Mouse (Mus musculus) ovary, postnatal 10 days (tissue): ENCODE measurements around the gene Arsg.

ENCODE experiments used
- DNase-seq: peaks from one replicate; pipeline ENCODE4 v3.0.0; 2022; ENCODE audit warnings: low spot score

Gene Arsg

DNA sequence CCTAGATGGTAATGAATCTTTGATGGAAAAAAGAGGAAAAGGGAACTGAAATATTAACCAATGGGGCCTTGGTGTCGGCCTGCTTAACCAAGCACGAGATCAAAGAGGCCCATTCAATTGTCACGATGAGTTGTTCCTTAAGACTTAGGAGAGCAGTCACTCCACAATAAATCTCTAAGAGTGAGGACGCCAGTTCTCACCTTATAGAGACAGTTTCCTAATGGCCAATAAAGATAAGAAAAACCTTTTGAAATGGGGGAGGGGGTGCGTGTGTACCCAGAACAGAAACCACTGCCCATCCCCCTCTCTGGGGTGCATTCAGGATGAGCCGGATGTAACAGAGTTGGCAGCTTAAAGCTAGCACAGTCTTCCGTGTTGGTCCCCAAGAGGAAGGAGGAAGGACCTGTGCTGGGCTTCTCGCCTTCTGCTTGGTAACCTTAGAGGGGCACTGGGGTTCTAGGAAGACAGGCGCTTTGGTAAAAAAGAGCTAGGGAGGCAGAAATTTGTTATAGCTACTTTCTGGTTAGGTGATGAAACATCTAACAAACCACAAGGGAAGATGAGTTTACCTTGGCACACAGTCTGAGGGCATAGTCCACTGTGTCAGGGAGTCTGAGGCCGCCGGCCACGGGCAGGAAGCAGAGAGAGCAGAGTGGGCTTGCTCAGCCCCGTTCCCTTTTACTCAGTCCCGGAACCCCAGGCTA is 22.7 kb downstream of the Arsg start:
- DNase-seq = no peak

DNA sequence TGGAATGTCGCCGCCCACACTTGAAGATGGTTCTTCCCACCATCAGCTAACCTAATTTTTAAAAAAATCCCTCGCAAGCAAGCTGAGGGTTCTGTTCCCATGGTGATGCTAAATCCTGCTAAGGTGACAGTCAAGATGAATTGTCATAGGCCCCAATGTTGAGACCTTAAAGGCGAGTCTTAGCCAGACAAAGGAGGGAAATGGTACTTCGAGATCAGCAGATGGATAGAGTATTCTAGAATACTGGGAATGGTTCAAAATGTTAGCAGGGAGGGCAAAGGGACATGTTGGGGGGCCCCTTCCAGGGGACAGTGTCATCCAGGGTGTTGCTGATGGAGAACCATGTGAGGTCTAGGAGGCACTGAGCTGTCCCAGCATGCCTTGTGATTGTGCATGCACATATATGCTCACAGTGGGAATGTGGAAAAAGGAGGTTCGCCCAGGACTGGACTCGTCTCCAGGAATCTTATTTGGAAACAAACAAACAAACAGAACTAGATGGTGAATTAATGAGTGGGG is 23.4 kb downstream of the Arsg start:
- no peak for DNase-seq

DNA sequence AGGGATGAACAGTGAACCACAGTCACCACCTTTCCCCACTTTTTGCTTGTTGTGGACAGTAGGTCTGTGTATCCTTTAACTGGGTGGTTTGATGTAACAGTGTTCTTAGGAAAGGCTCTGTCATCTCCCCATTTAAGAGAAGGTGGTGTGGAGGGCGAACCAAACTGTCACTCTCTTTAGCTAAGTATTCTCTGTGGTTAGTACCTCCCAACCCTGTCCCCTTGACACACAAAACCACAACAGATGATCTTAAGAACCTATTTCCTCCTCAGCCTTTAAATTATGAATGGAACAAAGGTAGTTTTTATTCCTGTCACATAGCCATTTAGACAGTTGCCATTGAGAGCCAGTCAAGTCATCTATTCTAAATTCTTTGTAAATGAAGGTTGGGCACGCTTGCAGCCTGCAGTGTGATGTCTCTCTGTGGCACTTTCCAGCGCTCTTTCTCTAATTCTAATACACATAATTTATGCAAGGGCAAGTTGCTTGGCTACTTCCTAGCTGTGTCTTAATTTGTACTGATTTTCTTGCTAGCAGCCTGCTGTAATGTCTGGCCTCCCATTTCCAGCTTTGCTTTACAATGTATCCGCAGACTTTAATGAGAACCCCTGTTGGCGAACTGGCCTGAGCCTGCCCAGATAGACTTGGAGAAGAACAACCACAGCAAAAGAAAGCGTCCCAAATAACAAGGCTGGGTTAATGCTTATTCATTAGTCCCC is 24.0 kb downstream of the Arsg start:
- no peak for DNase-seq

DNA sequence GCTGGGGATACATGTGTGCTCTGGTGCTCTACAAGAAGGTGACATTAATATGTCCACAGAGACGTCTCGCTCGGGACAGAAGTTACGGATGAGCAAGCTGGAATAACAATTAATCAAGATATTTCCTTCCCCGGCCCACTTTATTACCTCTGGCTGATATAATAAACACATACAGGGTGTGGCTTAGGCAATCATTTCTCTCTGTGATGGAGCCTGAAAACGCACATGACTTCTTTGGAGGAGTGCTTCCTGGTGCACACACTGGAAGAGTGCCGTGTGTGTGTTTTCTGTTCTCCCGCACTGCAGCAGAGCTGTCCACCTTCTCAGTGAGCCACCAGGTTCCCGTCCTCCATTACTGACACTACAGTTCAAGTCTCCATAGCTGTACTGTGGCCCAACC is 24.8 kb downstream of the Arsg start:
- DNase-seq = no peak

GRCm38 (mm10) chr11:109500206-109500605 is 27.0 kb downstream of the Arsg start:
- no peak for DNase-seq

DNA sequence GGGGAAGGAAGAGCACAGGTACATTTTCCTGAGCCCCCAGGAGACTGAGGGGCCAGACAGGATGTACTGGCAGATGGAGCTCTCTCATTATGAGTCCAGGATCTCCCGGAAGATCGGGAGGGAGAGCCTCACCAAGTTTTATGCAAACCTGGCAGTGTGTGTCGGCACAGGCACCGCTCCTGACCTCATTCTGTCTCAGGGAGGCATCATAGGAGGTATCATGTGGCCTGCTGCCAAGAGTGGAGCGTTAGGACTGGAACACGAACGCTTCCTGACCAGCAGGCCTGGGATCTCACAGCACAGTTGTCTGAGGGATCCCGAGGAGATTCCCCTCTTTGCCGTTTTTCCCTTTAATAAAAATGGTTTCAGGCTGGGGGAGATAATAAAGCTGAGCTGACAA is 31.8 kb downstream of the Arsg start:
- no peak for DNase-seq

DNA sequence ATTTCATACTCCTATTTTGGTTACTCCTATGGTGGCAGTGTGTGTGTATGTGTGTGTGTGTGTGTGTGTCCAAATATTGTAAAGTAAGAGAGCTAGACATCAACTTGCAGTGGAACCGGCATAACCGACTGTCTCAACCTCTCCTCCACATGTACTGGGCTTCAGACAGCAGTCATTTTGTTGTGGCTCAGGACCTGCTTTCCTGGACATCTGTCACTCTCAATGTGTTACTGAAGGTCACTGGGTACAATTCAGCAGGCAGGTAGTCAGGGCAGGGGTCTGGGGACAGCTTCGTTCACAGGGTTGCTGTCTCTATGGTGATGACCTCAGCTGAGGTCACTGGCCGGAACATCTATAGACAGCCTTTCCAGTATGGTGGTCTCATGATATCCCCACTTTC is 32.6 kb downstream of the Arsg start:
- DNase-seq = no peak

DNA sequence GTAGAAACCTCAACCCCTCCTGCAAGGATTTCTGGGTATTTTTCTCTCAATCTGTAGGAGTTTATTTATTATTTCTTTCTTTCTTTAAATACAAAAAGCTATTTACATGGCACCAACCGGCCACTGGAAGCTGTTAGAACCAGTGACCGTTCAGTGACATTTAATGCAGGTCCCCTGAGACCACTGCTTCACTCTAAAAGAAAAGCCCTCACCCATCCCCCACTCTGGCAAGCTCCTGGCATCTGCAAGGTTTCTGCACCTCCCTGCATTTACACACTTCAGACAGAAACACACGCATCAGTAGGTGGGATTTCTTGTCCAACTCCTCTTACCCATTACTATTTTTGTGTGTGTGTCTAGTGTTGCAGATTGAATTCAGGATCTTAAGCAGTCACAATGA is 33.9 kb downstream of the Arsg start:
- DNase-seq = no peak

- DNase-seq = no peak
Measured at GRCm38 (mm10) chr11:109512995-109513675, 40.0 kb downstream of the Arsg start.

DNA sequence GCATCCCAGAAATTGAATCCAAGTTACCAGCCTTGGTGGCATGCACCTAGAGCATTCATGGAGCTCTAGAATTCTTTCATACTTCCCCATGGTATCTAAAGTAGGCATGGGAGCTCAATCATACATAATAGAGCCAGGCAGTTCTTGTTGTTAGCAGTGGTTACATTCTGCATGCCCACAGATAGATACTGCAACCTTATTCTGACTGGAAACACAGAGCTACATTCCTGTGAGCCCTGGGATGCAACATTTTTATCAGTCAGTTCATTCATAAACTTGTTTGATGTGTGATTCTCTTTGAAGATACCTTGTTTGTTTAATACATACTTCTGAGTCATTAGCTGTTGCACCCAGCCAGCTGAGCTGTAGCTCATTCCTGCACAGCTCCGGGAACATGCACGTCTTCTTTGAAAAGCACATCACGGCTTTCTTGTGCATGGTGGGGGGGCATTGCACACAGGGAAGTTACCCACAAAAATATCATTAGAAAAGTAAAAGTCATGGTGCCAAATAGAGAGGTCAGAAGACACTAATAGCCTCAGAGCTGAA is 41.0 kb downstream of the Arsg start:
- DNase-seq = no peak

- no peak for DNase-seq
Measured at GRCm38 (mm10) chr11:109517330-109517729, 44.2 kb downstream of the Arsg start.

DNA sequence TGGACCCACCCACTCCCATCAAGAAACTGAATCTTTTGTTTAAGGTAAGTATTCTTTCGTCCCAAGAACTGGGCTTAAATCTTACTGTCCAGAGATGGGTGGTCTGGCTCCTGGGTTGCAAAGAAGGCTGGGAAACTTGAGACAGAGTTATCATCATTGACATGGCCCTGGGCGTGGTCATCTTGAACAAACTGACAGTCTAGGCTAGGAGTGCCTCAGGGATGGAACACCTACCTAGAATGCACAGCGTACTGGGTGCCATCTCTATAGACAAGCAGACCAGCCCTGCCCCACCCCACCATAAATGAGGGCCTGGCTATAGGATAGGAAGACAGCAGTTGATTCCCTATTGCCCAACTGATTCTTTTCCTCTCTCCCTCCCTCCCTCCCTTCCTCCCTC is 44.6 kb downstream of the Arsg start:
- DNase-seq = no peak

DNA sequence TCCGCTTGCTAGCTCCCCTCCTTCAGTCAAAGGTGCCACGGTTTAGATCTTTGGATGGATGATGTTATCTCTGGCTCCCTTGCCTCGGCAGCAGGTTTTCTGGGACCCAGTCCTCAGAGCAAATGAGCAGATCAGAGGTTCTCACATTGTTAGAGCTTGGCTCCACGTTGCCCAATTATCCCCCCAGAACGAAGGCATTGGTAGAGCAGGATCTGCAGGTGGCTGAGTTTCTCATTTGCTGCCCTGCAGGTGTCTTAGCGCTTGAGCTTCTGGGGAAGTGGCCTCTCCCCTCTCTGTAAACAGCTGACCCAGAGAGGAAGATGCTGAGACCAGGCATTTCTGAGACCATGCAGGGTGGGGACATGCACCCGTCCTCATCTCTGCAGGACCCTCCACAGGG is 47.8 kb downstream of the Arsg start:
- DNase-seq = no peak

GRCm38 (mm10) chr11:109524869-109525268 is 51.7 kb downstream of the Arsg start:
- no peak for DNase-seq

DNA sequence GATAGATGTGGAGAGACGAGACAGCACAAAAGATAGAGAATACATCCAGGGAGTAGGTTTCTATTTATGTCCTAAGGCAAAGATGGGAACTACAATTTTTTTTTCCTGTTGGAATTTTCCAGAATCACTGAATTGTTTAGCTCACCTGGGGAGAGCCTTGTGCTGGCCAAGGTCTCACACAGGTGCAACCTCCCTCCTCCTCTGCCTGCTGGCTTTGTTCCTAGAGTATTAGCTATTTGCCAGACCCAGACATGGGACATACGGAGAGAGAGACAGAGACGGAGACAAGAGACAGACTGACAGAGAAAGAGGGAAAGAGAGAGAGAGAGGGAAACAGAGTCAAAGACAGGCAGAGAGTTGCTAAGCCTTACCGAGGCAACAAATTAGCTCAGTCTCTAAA is 52.4 kb downstream of the Arsg start:
- no peak for DNase-seq

DNA sequence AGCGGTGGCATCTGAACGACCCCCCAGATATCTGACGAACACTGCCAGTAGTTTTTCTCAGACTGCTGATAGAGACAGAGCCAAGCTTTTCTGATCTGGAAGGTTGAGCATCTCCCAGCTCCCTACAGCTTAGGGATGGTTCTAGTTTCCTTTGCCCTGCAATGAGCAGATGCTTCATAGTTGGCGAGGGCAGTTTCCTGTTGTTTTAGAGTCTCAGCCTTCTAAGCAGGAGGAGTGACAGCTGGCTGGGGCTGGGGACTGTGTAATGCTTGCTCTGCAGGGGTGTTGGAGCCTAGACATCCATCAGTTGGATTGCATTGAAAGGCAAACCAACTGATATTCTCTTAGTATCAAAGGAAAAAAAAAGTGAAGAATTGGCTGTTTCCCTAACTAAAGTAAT is 56.9 kb downstream of the Arsg start:
- DNase-seq = no peak

- DNase-seq = no peak
Measured at GRCm38 (mm10) chr11:109535966-109536365, 62.8 kb downstream of the Arsg start.

- DNase-seq = no peak
Measured at GRCm38 (mm10) chr11:109536939-109537338, 63.8 kb downstream of the Arsg start.

GRCm38 (mm10) chr11:109539290-109539689 is 66.1 kb downstream of the Arsg start:
- DNase-seq = no peak

- DNase-seq = no peak
Measured at GRCm38 (mm10) chr11:109543466-109543865, 70.3 kb downstream of the Arsg start.

DNA sequence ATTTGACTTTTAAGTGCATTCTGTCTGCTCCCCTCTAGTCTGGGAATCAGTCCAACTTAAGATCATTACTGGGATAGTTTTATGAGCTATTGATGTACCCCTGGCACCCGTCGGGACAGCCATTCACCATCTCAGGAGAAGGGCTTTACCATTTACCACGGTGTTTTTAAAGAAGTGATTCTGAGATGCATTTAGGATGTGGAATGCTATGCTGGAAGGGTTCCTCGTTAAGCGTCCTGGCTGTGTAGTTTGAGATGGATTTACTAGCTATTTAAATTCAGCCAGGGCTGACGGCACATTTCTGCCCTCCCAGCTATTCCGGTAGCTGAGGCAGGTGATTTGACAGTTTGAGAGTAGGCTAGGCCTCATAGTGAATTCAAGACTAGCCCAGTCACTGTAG is 71.3 kb downstream of the Arsg start:
- DNase-seq = no peak

GRCm38 (mm10) chr11:109545265-109545664 is 72.1 kb downstream of the Arsg start:
- DNase-seq = no peak

DNA sequence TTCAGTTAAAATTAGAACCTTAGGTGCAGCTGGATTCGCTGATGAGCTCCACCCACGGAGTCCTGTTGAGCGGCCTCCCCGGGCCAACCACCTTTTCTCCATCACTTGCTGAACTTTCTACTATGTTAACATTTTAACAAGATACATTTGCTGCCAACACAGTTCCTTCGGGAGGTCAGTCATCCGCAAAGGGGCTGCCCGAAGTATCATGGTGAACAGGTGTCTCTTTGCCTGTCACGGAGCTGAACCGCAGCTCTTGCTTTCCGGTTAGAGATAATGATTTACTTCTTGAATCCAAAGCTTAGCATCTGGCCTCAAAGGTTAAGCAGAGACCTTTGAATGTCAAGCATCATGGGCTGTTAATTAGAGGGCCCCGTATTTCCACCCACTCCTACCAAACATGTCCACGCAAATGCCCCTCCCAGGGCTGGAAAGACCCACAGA is 72.5 kb downstream of the Arsg start:
- no peak for DNase-seq
